Mouse (Mus musculus) liver, adult (tissue): ENCODE data around the gene Rai14.

Experiments
- GATA4 ChIP-seq: IDR thresholded peaks from 2 replicates; pipeline ENCODE4 v1.6.1; 2014; ENCODE audit warnings: mild to moderate bottlenecking, low read length; ENCODE audit not compliant: insufficient replicate concordance

Gene Rai14

GRCm38 (mm10) chr15:10685692-10686430 lies 28.6 kb downstream of the Rai14 start:
- TF ChIP-seq GATA4: no peak

GRCm38 (mm10) chr15:10683687-10684203 lies 30.7 kb downstream of the Rai14 start:
- no peak for TF ChIP-seq GATA4

GRCm38 (mm10) chr15:10680514-10680913 lies 33.9 kb downstream of the Rai14 start:
- TF ChIP-seq GATA4: no peak

- no peak for TF ChIP-seq GATA4
These were observed 34.9 kb downstream of the Rai14 start for GRCm38 (mm10) chr15:10679571-10679970.

GRCm38 (mm10) chr15:10675801-10676200 lies 38.6 kb downstream of the Rai14 start:
- no peak for TF ChIP-seq GATA4

- no peak for TF ChIP-seq GATA4
These were observed 41.5 kb downstream of the Rai14 start for GRCm38 (mm10) chr15:10672880-10673279.

- no peak for TF ChIP-seq GATA4
These were observed 42.6 kb downstream of the Rai14 start for GRCm38 (mm10) chr15:10671868-10672267.

GRCm38 (mm10) chr15:10670107-10670506 lies 44.3 kb downstream of the Rai14 start:
- TF ChIP-seq GATA4: no peak

GRCm38 (mm10) chr15:10668120-10668900 lies 46.1 kb downstream of the Rai14 start:
- no peak for TF ChIP-seq GATA4

GRCm38 (mm10) chr15:10665816-10666215 lies 48.6 kb downstream of the Rai14 start:
- TF ChIP-seq GATA4: no peak

GRCm38 (mm10) chr15:10664529-10664898 lies 49.9 kb downstream of the Rai14 start:
- no peak for TF ChIP-seq GATA4

GRCm38 (mm10) chr15:10663793-10664528 lies 50.5 kb downstream of the Rai14 start:
- TF ChIP-seq GATA4: no peak

- TF ChIP-seq GATA4: no peak
These were observed 52.3 kb downstream of the Rai14 start for GRCm38 (mm10) chr15:10661961-10662606.

- TF ChIP-seq GATA4: no peak
These were observed 55.6 kb downstream of the Rai14 start for GRCm38 (mm10) chr15:10658803-10659202.

- TF ChIP-seq GATA4: no peak
These were observed 58.3 kb downstream of the Rai14 start for GRCm38 (mm10) chr15:10656146-10656545.
